Mouse (Mus musculus): Measurements from ENCODE around the gene Actg1. TPM values are rescaled to one million over a fixed set of nuclear protein-coding genes. Genes with fewer than 3 reads are reported as not detected.
A peak's percentile ranks its signal among the peaks of the same experiment; 100 is the strongest.

Gene Actg1
- polyA plus RNA-seq, 1 experiment from 2014 or later = 2,733 TPM

- peaks cover 76% of the 10 kb centered on the region for H3K36me3 ChIP-seq (replicated peaks)
- no peak overlapping the region for H3K4me3 ChIP-seq
- no peaks in the 10 kb centered on the region for H3K27me3 ChIP-seq (ENCODE audit: poor library complexity, severe bottlenecking)
- H3K27ac ChIP-seq = no peak overlapping the region
- DNase-seq (ENCODE audit: extremely low spot score, low spot score) = no peak
- peaks cover 30% of the 10 kb centered on the region for H3K4me1 ChIP-seq
- 90% methylated on average over 17 of the region's 17 CpGs for WGBS
- no peaks in the 10 kb centered on the region for H3K9me3 ChIP-seq
Observed at GRCm38 (mm10) chr11:120376302-120377160, 28.2 kb upstream of the Actg1 start.

- Histone ChIP-seq H3K36me3 (replicated peaks) (peaks cover 74% of the 10 kb centered on the region), H3K27ac (no peak overlapping the region), H3K4me1 (peaks cover 30% of the 10 kb centered on the region), H3K9me3 (no peaks in the 10 kb centered on the region), H3K27me3 (ENCODE audit: poor library complexity, severe bottlenecking) (no peaks in the 10 kb centered on the region), H3K4me3 (no peak overlapping the region)
- no peak for DNase-seq (ENCODE audit: extremely low spot score, low spot score)
- WGBS = 94% methylated on average over 10 of the region's 10 CpGs
Observed at GRCm38 (mm10) chr11:120375324-120375723, 27.0 kb upstream of the Actg1 start.

- DNase-seq (ENCODE audit: extremely low spot score, low spot score) = no peak
- Histone ChIP-seq H3K4me1 (peaks cover 31% of the 10 kb centered on the region), H3K27me3 (ENCODE audit: poor library complexity, severe bottlenecking) (no peaks in the 10 kb centered on the region), H3K27ac (no peak overlapping the region), H3K4me3 (0 out of 2 replicates have a peak overlapping the region, but pooled peaks have one; percentile 4), H3K9me3 (no peaks in the 10 kb centered on the region), H3K36me3 (replicated peaks) (peaks cover 82% of the 10 kb centered on the region)
- 93% methylated on average over 23 of the region's 23 CpGs for WGBS
Observed at GRCm38 (mm10) chr11:120373820-120374586, 25.7 kb upstream of the Actg1 start.

- Histone ChIP-seq H3K9me3 (no peaks in the 10 kb centered on the region), H3K27ac (no peak overlapping the region), H3K27me3 (ENCODE audit: poor library complexity, severe bottlenecking) (no peaks in the 10 kb centered on the region), H3K36me3 (replicated peaks) (peaks cover 89% of the 10 kb centered on the region), H3K4me1 (peaks cover 24% of the 10 kb centered on the region), H3K4me3 (no peak overlapping the region)
- no peak for DNase-seq (ENCODE audit: extremely low spot score, low spot score)
- 64% methylated on average over 13 of the region's 13 CpGs for WGBS
Observed at GRCm38 (mm10) chr11:120373025-120373424, 24.7 kb upstream of the Actg1 start.

- Histone ChIP-seq H3K9me3 (no peaks in the 10 kb centered on the region), H3K36me3 (replicated peaks) (peaks cover 65% of the 10 kb centered on the region), H3K4me1 (peaks cover 32% of the 10 kb centered on the region), H3K4me3 (0 out of 2 replicates have a peak overlapping the region, but pooled peaks have one; percentile 3), H3K27ac (peak overlapping the region; percentile 73), H3K27me3 (ENCODE audit: poor library complexity, severe bottlenecking) (no peaks in the 10 kb centered on the region)
- WGBS = 39% methylated on average over 8 of the region's 8 CpGs
- DNase-seq (ENCODE audit: extremely low spot score, low spot score) = peak; percentile 54
Observed at GRCm38 (mm10) chr11:120369656-120370055, 21.3 kb upstream of the Actg1 start.

- H3K27ac ChIP-seq = peak overlapping the region; percentile 48; the same call in 1 of the 2 replicates
Observed at GRCm38 (mm10) chr11:120366443-120367027, 18.2 kb upstream of the Actg1 start.

GRCm38 (mm10) chr11:120362891-120363290, 14.5 kb upstream of the Actg1 start:
- H3K4me1 ChIP-seq = peaks cover 63% of the 10 kb centered on the region
- 85% methylated on average over 6 of the region's 6 CpGs for WGBS
- 0 out of 2 replicates have a peak, but pooled peaks cover 3% of the 10 kb centered on the region for H3K36me3 ChIP-seq (replicated peaks)
- DNase-seq (ENCODE audit: extremely low spot score, low spot score) = no peak
- no peaks in the 10 kb centered on the region for H3K27me3 ChIP-seq (ENCODE audit: poor library complexity, severe bottlenecking)
- no peak overlapping the region for H3K4me3 ChIP-seq
- H3K27ac ChIP-seq = no peak overlapping the region
- H3K9me3 ChIP-seq = 0 out of 2 replicates have a peak, but pooled peaks cover 2% of the 10 kb centered on the region

More at GRCm38 (mm10) chr11:120366443-120367027, 18.2 kb upstream of the Actg1 start:
- Histone ChIP-seq H3K4me3 (no peak overlapping the region), H3K9me3 (0 out of 2 replicates have a peak, but pooled peaks cover 1% of the 10 kb centered on the region), H3K4me1 (peaks cover 37% of the 10 kb centered on the region), H3K36me3 (replicated peaks) (peaks cover 34% of the 10 kb centered on the region), H3K27me3 (ENCODE audit: poor library complexity, severe bottlenecking) (no peaks in the 10 kb centered on the region)
- 35% methylated on average over 7 of the region's 7 CpGs for WGBS
- DNase-seq (ENCODE audit: extremely low spot score, low spot score) = no peak

- H3K4me3 ChIP-seq = no peak within 1 kb of the TSS
- peak within 1 kb of the TSS; percentile 26 for H3K27ac ChIP-seq
- no peaks in the 10 kb centered on the region for H3K27me3 ChIP-seq (ENCODE audit: poor library complexity, severe bottlenecking)
- H3K36me3 ChIP-seq (replicated peaks) = no peaks in the 10 kb centered on the region
- 76% methylated on average over 10 of the region's 10 CpGs for WGBS
- DNase-seq (ENCODE audit: extremely low spot score, low spot score) = no peak
- H3K4me1 ChIP-seq = peaks cover 55% of the 10 kb centered on the region
- H3K9me3 ChIP-seq = 0 out of 2 replicates have a peak, but pooled peaks cover 2% of the 10 kb centered on the region
Observed at GRCm38 (mm10) chr11:120361295-120361694, 13.0 kb upstream of the Actg1 start, which contains the start of gene Fscn2. Fscn2 (plus strand) TSS chr11:120361534.

- Histone ChIP-seq H3K27ac (peak overlapping the region; percentile 26; the same call in 1 of the 2 replicates), H3K36me3 (replicated peaks) (no peaks in the 10 kb centered on the region), H3K4me1 (peaks cover 50% of the 10 kb centered on the region), H3K9me3 (0 out of 2 replicates have a peak, but pooled peaks cover 2% of the 10 kb centered on the region), H3K27me3 (ENCODE audit: poor library complexity, severe bottlenecking) (no peaks in the 10 kb centered on the region), H3K4me3 (no peak overlapping the region)
- no peak for DNase-seq (ENCODE audit: extremely low spot score, low spot score)
- WGBS = 81% methylated on average over 5 of the region's 5 CpGs
Observed at GRCm38 (mm10) chr11:120360755-120361154, 12.4 kb upstream of the Actg1 start.

- H3K27ac ChIP-seq = peak overlapping the region; percentile 84; the same call in 1 of the 2 replicates
- H3K9me3 ChIP-seq = 0 out of 2 replicates have a peak, but pooled peaks cover 2% of the 10 kb centered on the region
- no peak overlapping the region for H3K4me3 ChIP-seq
- no peaks in the 10 kb centered on the region for H3K27me3 ChIP-seq (ENCODE audit: poor library complexity, severe bottlenecking)
- H3K4me1 ChIP-seq = peaks cover 51% of the 10 kb centered on the region
- 67% methylated on average over 8 of the region's 8 CpGs for WGBS
- DNase-seq (ENCODE audit: extremely low spot score, low spot score) = no peak
- H3K36me3 ChIP-seq (replicated peaks) = no peaks in the 10 kb centered on the region
Observed at GRCm38 (mm10) chr11:120360062-120360461, 11.7 kb upstream of the Actg1 start.

- WGBS = 91% methylated on average over 6 of the region's 6 CpGs
- DNase-seq (ENCODE audit: extremely low spot score, low spot score) = no peak
- no peaks in the 10 kb centered on the region for H3K36me3 ChIP-seq (replicated peaks)
- H3K4me3 ChIP-seq = 0 out of 2 replicates have a peak overlapping the region, but pooled peaks have one; percentile 2
- H3K27ac ChIP-seq = peak overlapping the region; percentile 84
- 0 out of 2 replicates have a peak, but pooled peaks cover 2% of the 10 kb centered on the region for H3K9me3 ChIP-seq
- peaks cover 53% of the 10 kb centered on the region for H3K4me1 ChIP-seq
- H3K27me3 ChIP-seq (ENCODE audit: poor library complexity, severe bottlenecking) = no peaks in the 10 kb centered on the region
Observed at GRCm38 (mm10) chr11:120359391-120359790, 11.0 kb upstream of the Actg1 start.

GRCm38 (mm10) chr11:120357791-120358401, 9.6 kb upstream of the Actg1 start:
- 0 out of 2 replicates have a peak, but pooled peaks cover 2% of the 10 kb centered on the region for H3K9me3 ChIP-seq
- no peak for DNase-seq (ENCODE audit: extremely low spot score, low spot score)
- H3K27ac ChIP-seq = peak overlapping the region; percentile 84
- peak overlapping the region; percentile 29; the same call in 1 of the 2 replicates for H3K4me3 ChIP-seq
- WGBS = 32% methylated on average over 10 of the region's 10 CpGs
- H3K36me3 ChIP-seq (replicated peaks) = no peaks in the 10 kb centered on the region
- peaks cover 63% of the 10 kb centered on the region for H3K4me1 ChIP-seq
- H3K27me3 ChIP-seq (ENCODE audit: poor library complexity, severe bottlenecking) = no peaks in the 10 kb centered on the region
